Mouse (Mus musculus): ENCODE data around the gene Tbx18. TPM values are rescaled to one million over a fixed set of nuclear protein-coding genes. Genes with fewer than 3 reads are reported as not detected.

Tbx18 gene
- polyA plus RNA-seq (2014; fragmentation: Nextera tagmentation; extraction: Ambion mirVana) = 11.6 and 13.2 TPM in 2 replicates

- peak within 1 kb of the TSS; percentile 86 to 88 for H3K27ac ChIP-seq (replicated peaks in 1 of 2; ENCODE audit: control insufficient read depth in 1 of 2, insufficient read depth in 1 of 2, low read depth in 2 of 2, low read length in 2 of 2)
- H3K27me3 ChIP-seq (ENCODE audit: control insufficient read depth, insufficient read depth, low read length) = peaks cover 32% of the 10 kb centered on the region
- H3K9me3 ChIP-seq (ENCODE audit: control insufficient read depth, low read length) = no peaks in the 10 kb centered on the region
Measured at GRCm38 (mm10) chr9:87730961-87731535, at the start of gene Tbx18. Tbx18 (minus strand) TSS chr9:87731260.

GRCm38 (mm10) chr9:87773951-87774350, 42.9 kb upstream of the Tbx18 start:
- Histone ChIP-seq H3K4me3 (ENCODE audit: control insufficient read depth in 1 of 2, insufficient read depth in 1 of 2, low read depth in 1 of 2, low read length in 2 of 2) (no peak overlapping the region), H3K9me3 (ENCODE audit: control insufficient read depth, low read length) (no peaks in the 10 kb centered on the region)

More at GRCm38 (mm10) chr9:87730961-87731535, at the start of gene Tbx18:
- WGBS = under 1% methylated on average over 27 of the region's 27 CpGs
- ATAC-seq (ENCODE audit: insufficient number of reproducible peaks, insufficient read depth, low FRiP score, low read depth) = peak; percentile 75
- peaks cover 5% of the 10 kb centered on the region; the same call in 1 of the 2 replicates for H3K36me3 ChIP-seq (ENCODE audit: control insufficient read depth, insufficient read depth, low read length)
- peak within 1 kb of the TSS; percentile 90 for H3K9ac ChIP-seq (ENCODE audit: low read length)
- peak within 1 kb of the TSS; percentile 68 to 80 for H3K4me3 ChIP-seq (ENCODE audit: control insufficient read depth in 1 of 2, insufficient read depth in 1 of 2, low read depth in 1 of 2, low read length in 2 of 2)
- H3K4me1 ChIP-seq (ENCODE audit: control insufficient read depth in 2 of 2, insufficient read depth in 2 of 2, low read length in 2 of 2) = peaks cover 3 to 4% of the 10 kb centered on the region in 2 experiments; a peak in 2 of 4 replicates
- peak within 1 kb of the TSS; percentile 64 for H3K4me2 ChIP-seq (ENCODE audit: low read length)

GRCm38 (mm10) chr9:87755621-87756020, 24.6 kb upstream of the Tbx18 start:
- Histone ChIP-seq H3K4me3 (ENCODE audit: control insufficient read depth in 1 of 2, insufficient read depth in 1 of 2, low read depth in 1 of 2, low read length in 2 of 2) (no peak overlapping the region), H3K27me3 (ENCODE audit: control insufficient read depth, insufficient read depth, low read length) (peaks cover 5% of the 10 kb centered on the region; the same call in 1 of the 2 replicates), H3K9me3 (ENCODE audit: control insufficient read depth, low read length) (no peaks in the 10 kb centered on the region; the same call in 1 of the 2 replicates), H3K4me1 (ENCODE audit: control insufficient read depth in 2 of 2, insufficient read depth in 2 of 2, low read length in 2 of 2) (no peaks in the 10 kb centered on the region), H3K27ac (replicated peaks in 1 of 2; ENCODE audit: control insufficient read depth in 1 of 2, insufficient read depth in 1 of 2, low read depth in 2 of 2, low read length in 2 of 2) (no peak overlapping the region), H3K4me2 (ENCODE audit: low read length) (no peak overlapping the region), H3K36me3 (ENCODE audit: control insufficient read depth, insufficient read depth, low read length) (no peaks in the 10 kb centered on the region), H3K9ac (ENCODE audit: low read length) (no peak overlapping the region)
- WGBS = 69% methylated on average over 4 of the region's 4 CpGs
- no peak for ATAC-seq (ENCODE audit: insufficient number of reproducible peaks, insufficient read depth, low FRiP score, low read depth)

More at GRCm38 (mm10) chr9:87773951-87774350, 42.9 kb upstream of the Tbx18 start:
- 65% methylated on average over 2 of the region's 2 CpGs for WGBS
- no peak overlapping the region for H3K4me2 ChIP-seq (ENCODE audit: low read length)
- H3K36me3 ChIP-seq (ENCODE audit: control insufficient read depth, insufficient read depth, low read length) = no peaks in the 10 kb centered on the region
- no peaks in the 10 kb centered on the region for H3K27me3 ChIP-seq (ENCODE audit: control insufficient read depth, insufficient read depth, low read length)
- no peaks in the 10 kb centered on the region for H3K4me1 ChIP-seq (ENCODE audit: control insufficient read depth in 2 of 2, insufficient read depth in 2 of 2, low read length in 2 of 2)
- no peak for ATAC-seq (ENCODE audit: insufficient number of reproducible peaks, insufficient read depth, low FRiP score, low read depth)
- H3K27ac ChIP-seq (replicated peaks in 1 of 2; ENCODE audit: control insufficient read depth in 1 of 2, insufficient read depth in 1 of 2, low read depth in 2 of 2, low read length in 2 of 2) = no peak overlapping the region
- H3K9ac ChIP-seq (ENCODE audit: low read length) = no peak overlapping the region

- H3K9me3 ChIP-seq (ENCODE audit: control insufficient read depth, low read length) = no peaks in the 10 kb centered on the region
- peaks cover 73% of the 10 kb centered on the region for H3K27me3 ChIP-seq (ENCODE audit: control insufficient read depth, insufficient read depth, low read length)
- H3K4me2 ChIP-seq (ENCODE audit: low read length) = no peak overlapping the region
- WGBS = 82% methylated on average over 8 of the region's 8 CpGs
- H3K36me3 ChIP-seq (ENCODE audit: control insufficient read depth, insufficient read depth, low read length) = no peaks in the 10 kb centered on the region
- no peak overlapping the region for H3K27ac ChIP-seq (replicated peaks in 1 of 2; ENCODE audit: control insufficient read depth in 1 of 2, insufficient read depth in 1 of 2, low read depth in 2 of 2, low read length in 2 of 2)
- peaks cover 8 to 22% of the 10 kb centered on the region in 2 experiments; a peak in 3 of 4 replicates for H3K4me1 ChIP-seq (ENCODE audit: control insufficient read depth in 2 of 2, insufficient read depth in 2 of 2, low read length in 2 of 2)
- no peak overlapping the region for H3K4me3 ChIP-seq (ENCODE audit: control insufficient read depth in 1 of 2, insufficient read depth in 1 of 2, low read depth in 1 of 2, low read length in 2 of 2)
- ATAC-seq (ENCODE audit: insufficient number of reproducible peaks, insufficient read depth, low FRiP score, low read depth) = no peak
- H3K9ac ChIP-seq (ENCODE audit: low read length) = no peak overlapping the region
Measured at GRCm38 (mm10) chr9:87741599-87741998, 10.5 kb upstream of the Tbx18 start.

GRCm38 (mm10) chr9:87740667-87741066, 9.6 kb upstream of the Tbx18 start:
- no peaks in the 10 kb centered on the region for H3K36me3 ChIP-seq (ENCODE audit: control insufficient read depth, insufficient read depth, low read length)
- peaks cover 79% of the 10 kb centered on the region for H3K27me3 ChIP-seq (ENCODE audit: control insufficient read depth, insufficient read depth, low read length)
- H3K4me1 ChIP-seq (ENCODE audit: control insufficient read depth in 2 of 2, insufficient read depth in 2 of 2, low read length in 2 of 2) = peaks cover 8 to 22% of the 10 kb centered on the region in 2 experiments; a peak in 3 of 4 replicates
- peak overlapping the region; percentile 42 to 46 for H3K4me3 ChIP-seq (ENCODE audit: control insufficient read depth in 1 of 2, insufficient read depth in 1 of 2, low read depth in 1 of 2, low read length in 2 of 2)
- H3K4me2 ChIP-seq (ENCODE audit: low read length) = peak overlapping the region; percentile 84
- ATAC-seq (ENCODE audit: insufficient number of reproducible peaks, insufficient read depth, low FRiP score, low read depth) = peak; percentile 56; the same call in 1 of the 2 replicates
- H3K27ac ChIP-seq (replicated peaks in 1 of 2; ENCODE audit: control insufficient read depth in 1 of 2, insufficient read depth in 1 of 2, low read depth in 2 of 2, low read length in 2 of 2) = no peak overlapping the region; a peak in 1 of 4 replicates
- H3K9ac ChIP-seq (ENCODE audit: low read length) = 0 out of 2 replicates have a peak overlapping the region, but pooled peaks have one; percentile 67
- H3K9me3 ChIP-seq (ENCODE audit: control insufficient read depth, low read length) = no peaks in the 10 kb centered on the region
- 0% methylated on average over 11 of the region's 11 CpGs for WGBS

GRCm38 (mm10) chr9:87740241-87740645, 9.2 kb upstream of the Tbx18 start:
- 4% methylated on average over 20 of the region's 20 CpGs for WGBS
- ATAC-seq (ENCODE audit: insufficient number of reproducible peaks, insufficient read depth, low FRiP score, low read depth) = peak; percentile 58
- peak overlapping the region; percentile 42 to 46 for H3K4me3 ChIP-seq (ENCODE audit: control insufficient read depth in 1 of 2, insufficient read depth in 1 of 2, low read depth in 1 of 2, low read length in 2 of 2)
- peaks cover 83% of the 10 kb centered on the region for H3K27me3 ChIP-seq (ENCODE audit: control insufficient read depth, insufficient read depth, low read length)
- no peak overlapping the region; a peak in 1 of 4 replicates for H3K27ac ChIP-seq (replicated peaks in 1 of 2; ENCODE audit: control insufficient read depth in 1 of 2, insufficient read depth in 1 of 2, low read depth in 2 of 2, low read length in 2 of 2)
- peak overlapping the region; percentile 84 for H3K4me2 ChIP-seq (ENCODE audit: low read length)
- no peaks in the 10 kb centered on the region for H3K9me3 ChIP-seq (ENCODE audit: control insufficient read depth, low read length)
- H3K4me1 ChIP-seq (ENCODE audit: control insufficient read depth in 2 of 2, insufficient read depth in 2 of 2, low read length in 2 of 2) = peaks cover 8 to 22% of the 10 kb centered on the region in 2 experiments; a peak in 3 of 4 replicates
- H3K9ac ChIP-seq (ENCODE audit: low read length) = peak overlapping the region; percentile 67; the same call in 1 of the 2 replicates
- H3K36me3 ChIP-seq (ENCODE audit: control insufficient read depth, insufficient read depth, low read length) = no peaks in the 10 kb centered on the region

- H3K27ac ChIP-seq (replicated peaks in 1 of 2; ENCODE audit: control insufficient read depth in 1 of 2, insufficient read depth in 1 of 2, low read depth in 2 of 2, low read length in 2 of 2) = peak overlapping the region in 1 of 2 experiments; percentile 29; a peak in 1 of 4 replicates
- H3K4me3 ChIP-seq (ENCODE audit: control insufficient read depth in 1 of 2, insufficient read depth in 1 of 2, low read depth in 1 of 2, low read length in 2 of 2) = peak overlapping the region; percentile 42 to 46
- peak; percentile 57; the same call in 1 of the 2 replicates for ATAC-seq (ENCODE audit: insufficient number of reproducible peaks, insufficient read depth, low FRiP score, low read depth)
- no peaks in the 10 kb centered on the region for H3K36me3 ChIP-seq (ENCODE audit: control insufficient read depth, insufficient read depth, low read length)
- H3K4me1 ChIP-seq (ENCODE audit: control insufficient read depth in 2 of 2, insufficient read depth in 2 of 2, low read length in 2 of 2) = peaks cover 8 to 22% of the 10 kb centered on the region in 2 experiments; a peak in 3 of 4 replicates
- peak overlapping the region; percentile 67 for H3K9ac ChIP-seq (ENCODE audit: low read length)
- WGBS = 2% methylated on average over 41 of the region's 41 CpGs
- H3K4me2 ChIP-seq (ENCODE audit: low read length) = peak overlapping the region; percentile 84
- peaks cover 84% of the 10 kb centered on the region for H3K27me3 ChIP-seq (ENCODE audit: control insufficient read depth, insufficient read depth, low read length)
- no peaks in the 10 kb centered on the region for H3K9me3 ChIP-seq (ENCODE audit: control insufficient read depth, low read length)
Measured at GRCm38 (mm10) chr9:87739543-87740161, 8.6 kb upstream of the Tbx18 start.

Measured in heart, embryonic 14.5 days (tissue).